Mouse (Mus musculus): ENCODE measurements around the gene C1qb.

DNA sequence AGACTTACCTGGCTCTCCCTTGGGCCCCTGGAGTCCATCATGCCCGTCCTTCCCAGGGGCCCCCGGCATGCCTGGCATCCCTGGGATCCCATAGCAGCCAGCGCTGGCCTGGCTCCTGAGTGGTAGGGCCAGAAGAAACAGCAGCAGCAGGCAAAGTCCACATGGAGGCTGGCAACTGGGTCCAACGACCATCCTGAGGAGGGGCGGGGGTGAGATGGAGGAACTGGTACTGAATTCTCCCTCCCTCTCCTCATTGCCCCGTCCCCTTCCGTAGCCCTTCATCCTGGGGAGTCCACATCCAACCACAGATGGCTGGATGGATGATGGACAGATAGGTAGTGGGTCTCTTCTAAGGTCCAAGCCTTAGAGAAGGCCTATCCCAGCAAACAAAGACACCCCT is 6.4 kb upstream of the C1qb start:
- no peak for TF ChIP-seq CTCF (IDR thresholded peaks at IDR 0.05; ENCODE audit: low read depth)
- TF ChIP-seq EP300 (optimal IDR thresholded peaks at IDR 0.05): no peak
